Mouse (Mus musculus) cerebellum, postnatal 4 days (tissue): Measurements from ENCODE around the gene Ankrd45.
"Not testable (repeated sequence)": the region's sequence is repeated elsewhere in the genome, so short reads cannot be mapped to it uniquely, and the experiment has no call there.

Source experiments
- DNase-seq, 2 experiments: peaks; one replicate each; pipeline ENCODE4 v3.0.0; 2022; ENCODE audit warnings: low spot score in 2 of 2, mixed read lengths in 1 of 2

Gene Ankrd45

DNA sequence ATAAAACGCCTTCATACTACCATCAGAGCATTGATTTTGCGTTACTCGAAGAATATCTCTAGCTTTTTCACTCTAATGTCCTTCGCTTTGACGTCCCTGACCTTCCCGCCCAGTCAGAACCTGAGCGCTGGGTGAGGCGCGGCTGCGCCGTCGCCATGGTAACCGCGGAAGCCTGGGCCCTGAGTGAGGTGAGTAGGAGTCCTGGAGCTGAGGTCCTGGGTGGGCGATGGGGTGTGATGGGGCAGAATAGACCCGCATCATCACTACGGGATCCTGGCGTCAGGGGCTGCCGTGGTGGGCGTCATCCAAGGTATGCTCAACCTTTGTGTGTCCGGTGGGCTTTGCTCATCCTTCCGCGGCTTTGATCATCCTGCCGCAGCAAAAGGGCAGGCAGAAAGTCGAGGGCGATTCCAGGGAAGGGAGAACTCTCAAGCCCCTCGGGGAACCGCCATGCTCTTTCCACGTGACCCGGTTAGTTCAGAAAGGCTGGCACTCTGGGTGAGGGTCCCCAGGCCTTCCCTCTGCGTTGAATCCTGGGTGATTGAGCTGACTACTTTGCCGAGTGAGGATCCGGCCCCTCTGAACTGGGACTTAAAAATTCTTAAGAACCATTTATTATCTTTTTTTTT, at the start of gene Ankrd45:
Gene Ankrd45 (plus strand): TSS at position 161 of the 629 bp plus-strand sequence.
- peak; percentile 29 to 59 for DNase-seq

DNA sequence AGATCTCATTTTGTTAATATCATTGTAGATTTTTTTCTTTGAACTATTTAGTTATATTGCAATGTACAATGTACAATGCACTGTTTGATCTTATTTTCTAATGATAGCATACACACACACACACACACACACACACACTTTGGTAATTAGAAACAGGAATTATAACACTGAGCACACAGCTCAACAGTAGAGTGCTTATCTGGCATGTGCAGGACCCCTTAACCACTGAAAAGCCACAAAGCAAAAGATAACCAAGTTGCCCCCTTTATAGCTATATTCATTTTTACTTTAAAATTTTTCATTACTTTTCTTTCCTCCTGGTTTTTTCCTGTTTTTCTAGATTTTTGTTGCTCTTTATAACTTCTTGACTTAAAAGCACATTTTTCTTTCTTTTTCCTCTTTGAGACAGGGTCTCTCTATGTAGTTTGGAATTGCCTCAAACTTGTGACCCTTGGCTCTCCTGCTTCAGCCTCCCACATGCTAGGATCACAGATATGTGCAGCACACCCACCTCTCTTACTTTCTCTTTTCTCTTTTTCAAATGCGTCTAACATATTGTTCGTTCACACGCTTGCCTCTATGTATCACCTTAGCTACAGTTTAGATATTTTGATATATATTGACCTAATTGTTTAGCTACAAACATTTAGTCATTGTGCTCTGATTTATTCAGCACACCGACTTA, 42.6 kb upstream of the Ankrd45 start:
- no peak for DNase-seq

DNA sequence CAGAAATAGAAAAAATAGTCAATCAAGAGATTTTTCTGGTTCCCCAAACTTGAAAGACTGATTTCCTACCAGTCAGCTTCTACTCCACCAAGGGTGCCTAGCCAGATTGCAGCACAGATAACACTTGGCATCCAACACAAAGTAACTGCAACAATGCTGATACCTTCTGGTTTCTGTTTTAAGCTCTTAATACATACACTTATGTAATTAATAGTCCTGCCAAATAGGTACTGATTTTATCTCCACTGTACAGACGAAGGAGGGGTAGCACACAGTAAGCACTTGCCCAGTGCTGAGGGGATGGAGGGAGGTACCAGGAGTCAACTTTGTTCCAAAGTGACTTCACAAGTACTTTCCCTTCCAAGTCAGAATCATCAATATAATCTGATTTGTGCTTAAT, 38.6 kb upstream of the Ankrd45 start:
- DNase-seq = no peak

DNA sequence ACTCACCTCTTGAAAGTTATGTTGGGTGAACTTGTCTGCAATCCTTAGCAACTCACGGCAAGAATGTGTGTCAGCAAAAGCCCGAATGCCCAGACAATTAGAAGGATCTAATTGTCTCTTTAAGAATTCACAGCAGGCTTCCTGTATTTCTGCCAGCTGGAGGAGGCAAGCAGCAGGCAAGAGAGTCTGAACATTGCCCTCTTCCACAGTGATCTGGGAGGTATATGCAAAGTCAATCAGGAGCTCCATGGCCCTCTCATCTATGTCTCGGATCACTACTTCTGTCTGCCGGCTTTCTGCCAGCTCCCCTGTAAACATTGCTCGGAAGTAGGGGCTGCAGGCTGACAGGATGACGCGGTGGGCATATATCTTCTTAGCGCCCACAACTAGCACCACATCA, 33.3 kb upstream of the Ankrd45 start:
- no peak for DNase-seq

DNA sequence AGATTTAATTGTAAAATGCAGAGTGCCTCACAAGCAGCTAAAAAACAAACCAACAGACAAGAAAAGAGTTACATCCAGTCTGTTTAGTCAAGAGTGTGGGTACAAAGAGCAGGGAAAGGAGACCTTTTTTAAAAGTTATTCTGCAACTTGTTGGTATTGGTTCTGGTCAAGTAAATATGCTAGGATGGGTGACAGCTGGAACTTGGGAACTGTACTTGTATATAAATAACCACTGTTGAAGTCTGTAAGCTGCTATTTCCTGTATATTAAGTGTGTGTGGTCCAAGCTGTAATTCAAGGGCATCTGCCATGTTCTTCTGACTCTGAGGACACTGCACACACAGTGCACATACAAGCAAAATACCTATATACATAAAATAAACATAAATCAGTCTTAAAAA, 27.9 kb upstream of the Ankrd45 start:
- DNase-seq = no peak

DNA sequence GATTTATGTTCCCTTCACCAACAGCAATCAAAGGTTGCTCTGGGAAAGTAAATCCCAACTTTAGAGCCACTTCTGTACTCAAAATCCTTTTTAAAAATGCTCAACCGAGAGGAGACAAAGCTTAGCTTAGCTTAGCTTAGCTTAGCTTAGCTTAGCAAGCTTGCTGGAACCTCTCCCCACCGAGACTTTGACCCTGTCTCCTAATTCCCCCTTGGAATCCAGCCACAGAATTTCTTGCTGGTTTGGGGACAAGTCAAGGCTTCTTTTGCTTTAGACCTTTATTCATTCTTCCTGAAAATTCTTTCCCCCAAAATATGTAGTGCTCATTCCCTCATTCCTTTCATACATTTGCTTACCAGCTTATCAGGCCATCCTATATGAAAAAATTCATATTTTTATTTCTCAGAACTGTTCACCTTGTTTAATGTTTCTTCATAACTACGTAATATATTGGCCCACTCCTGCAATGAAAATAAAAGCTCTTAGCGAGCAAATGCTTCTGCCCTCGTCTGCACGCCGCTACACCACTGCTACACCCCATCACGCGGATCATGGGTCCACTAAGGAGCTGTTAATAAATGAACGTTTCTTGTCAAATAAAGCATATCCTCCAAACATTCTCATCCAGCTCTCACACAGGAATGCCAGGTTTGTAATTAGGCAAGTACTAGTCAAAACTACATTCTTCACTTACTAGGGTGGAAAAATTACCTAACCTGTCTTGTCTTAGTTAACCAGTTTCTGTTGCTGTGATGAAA, 19.7 kb upstream of the Ankrd45 start:
- no peak for DNase-seq

DNA sequence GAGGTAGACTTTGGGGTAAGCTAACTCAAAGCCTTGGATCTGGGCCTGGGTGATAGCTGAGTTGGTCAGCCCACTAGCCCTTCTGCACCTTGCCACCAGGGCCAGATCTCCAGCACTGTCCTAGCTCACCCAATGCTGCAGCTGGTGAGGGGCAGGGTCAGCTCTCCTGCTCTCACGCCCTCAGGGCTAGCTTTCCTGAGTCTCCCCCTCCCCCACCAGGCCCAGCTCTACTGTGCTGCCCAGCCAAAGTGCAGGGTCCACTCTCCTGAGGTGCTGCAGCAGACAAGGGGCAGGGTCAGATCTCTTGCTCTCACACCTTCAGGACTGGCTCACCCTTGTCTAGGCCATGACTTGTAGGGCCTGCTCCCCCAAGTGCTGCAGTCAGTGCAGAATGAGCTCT, 16.0 kb upstream of the Ankrd45 start:
- DNase-seq = no peak

DNA sequence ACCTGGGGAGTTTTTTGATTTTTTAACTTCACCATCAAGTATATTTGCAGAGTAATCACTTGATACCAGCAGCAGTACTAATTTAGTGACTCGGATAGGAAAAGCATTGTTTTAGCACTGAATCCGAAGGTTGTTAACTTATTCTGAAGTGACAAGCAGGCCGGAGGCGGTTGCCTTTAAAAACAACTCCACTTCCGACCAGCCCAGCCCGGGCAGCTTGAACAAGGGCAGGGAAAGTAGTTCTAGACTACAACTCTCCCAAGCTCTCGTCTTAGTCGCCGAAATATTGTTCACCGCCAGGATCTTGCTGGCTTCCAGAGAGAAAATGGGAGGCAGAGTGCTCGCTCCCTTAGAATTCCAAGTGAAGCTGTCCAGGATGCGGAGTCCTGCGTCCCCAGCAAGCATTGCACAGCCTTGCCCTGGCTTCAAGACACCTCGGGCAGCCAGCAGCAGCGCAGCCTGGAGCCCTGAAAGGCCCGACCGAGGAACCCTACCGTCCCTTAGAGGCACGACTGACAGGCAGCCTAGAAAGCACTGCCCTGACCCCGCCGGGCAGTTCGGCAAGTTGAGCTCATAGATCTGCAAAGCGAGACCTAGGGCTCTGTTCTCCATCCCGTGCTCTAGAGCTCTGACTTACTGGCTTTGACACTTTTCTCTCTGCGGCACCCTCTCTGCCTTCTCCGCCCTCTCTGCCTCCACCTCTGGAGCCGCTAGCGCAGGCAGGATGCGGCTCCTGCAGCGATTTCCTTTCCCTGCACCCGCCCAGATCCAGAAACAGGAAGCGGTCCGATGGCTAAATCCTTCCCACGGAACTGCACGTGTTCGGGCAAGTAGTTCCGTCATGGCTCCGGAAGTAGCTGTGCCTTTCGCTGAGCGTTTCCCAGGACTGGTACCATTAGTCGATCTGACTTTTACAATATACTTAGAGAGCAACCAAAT, 11.5 kb upstream of the Ankrd45 start, which contains the start of gene Klhl20:
Gene Klhl20 (minus strand): TSS at position 786 of the 939 bp plus-strand sequence.
- DNase-seq = peak; percentile 91 to 96

DNA sequence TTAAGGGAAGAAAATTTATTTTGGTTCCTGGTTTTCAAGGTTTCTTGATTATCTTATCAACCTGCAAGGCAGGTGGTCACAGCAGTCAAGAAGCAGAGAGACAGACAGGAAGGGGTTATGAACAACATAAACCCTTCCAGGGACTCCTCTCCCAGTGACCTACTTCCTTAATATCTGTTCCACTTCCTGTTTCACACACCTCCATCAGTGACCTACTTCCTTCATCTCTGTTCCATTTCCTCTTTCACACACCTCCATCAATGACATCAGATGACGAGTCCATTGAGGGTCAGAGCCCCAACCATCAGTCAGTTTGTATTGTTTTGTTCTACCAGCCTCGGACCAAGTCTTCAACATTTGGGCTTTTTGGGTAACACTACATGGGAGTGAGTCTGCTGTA, 3.0 kb upstream of the Ankrd45 start:
- DNase-seq = no peak

DNA sequence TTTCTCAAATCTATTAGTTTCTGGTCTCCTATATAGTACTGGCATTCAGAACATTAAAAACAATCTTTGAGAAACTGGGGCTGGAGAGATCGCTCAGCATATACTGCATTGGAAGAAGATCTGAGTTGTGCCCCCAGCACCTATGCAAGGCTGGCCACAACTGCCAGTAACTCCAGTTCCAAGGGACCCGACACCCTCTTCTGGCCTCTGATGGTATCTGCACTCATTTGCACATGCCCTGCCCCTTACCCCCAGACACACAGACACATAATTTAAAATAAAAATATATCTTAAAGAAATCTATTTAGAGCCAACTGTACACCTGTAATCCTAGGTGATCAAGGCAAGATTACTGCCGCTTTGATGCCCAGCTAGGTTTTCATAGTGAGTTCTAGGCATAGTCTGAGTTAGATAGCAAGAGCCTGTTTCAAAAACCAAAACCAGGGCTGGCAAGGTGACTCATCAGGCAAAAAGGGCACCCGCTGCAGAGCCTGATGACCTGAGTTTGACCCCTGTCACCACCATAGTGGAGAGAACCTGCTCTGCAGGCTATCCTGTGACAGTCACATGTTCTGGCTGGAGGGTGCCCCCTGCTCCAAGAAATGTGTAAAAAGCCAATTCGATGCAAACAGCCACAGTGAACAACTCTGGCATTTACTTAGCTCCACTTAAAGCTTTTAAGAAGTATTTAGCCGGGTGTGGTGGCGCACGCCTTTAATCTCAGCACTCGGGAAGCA, 2.3 kb upstream of the Ankrd45 start:
- DNase-seq = no peak

DNA sequence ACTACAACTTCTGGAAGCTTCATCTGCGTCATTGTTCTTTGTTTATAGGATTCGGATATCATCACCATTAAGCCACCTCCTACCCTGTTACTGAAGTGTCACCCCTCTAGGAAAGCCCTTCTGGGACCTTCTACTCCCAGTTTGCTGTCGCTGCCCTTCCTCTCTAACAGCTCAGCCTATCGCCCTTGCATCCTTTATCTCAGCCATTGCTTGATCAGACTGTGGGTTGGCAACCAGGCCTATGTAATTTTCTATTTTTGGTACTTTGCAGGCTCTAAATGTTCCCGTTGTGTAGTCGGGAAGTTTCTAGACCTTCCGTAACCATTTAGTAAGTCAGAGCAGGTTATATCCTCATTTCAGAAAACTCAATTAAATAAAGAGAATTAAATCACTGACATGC, 725 bp downstream of the Ankrd45 start:
- DNase-seq = no peak

DNA sequence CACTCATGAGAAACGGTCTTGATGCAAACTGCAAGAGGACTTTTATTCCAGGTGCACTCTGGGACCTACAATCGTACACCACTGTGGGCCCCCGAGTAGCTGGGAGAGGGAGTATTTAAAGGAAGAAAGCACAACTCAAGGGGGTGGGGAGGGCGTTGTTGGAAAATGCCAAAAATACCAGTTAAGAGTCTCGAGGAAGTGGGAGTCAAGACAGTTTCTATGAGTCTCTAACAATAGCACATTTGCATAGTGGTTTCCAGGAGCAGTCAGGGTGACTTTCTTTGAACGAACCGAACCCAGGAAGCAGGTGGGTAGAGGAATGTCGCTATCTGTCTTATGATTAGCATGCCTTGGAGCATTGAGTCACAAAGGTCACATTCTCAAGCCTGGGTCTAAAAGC, 3.1 kb downstream of the Ankrd45 start:
- DNase-seq = not testable (repeated sequence)

DNA sequence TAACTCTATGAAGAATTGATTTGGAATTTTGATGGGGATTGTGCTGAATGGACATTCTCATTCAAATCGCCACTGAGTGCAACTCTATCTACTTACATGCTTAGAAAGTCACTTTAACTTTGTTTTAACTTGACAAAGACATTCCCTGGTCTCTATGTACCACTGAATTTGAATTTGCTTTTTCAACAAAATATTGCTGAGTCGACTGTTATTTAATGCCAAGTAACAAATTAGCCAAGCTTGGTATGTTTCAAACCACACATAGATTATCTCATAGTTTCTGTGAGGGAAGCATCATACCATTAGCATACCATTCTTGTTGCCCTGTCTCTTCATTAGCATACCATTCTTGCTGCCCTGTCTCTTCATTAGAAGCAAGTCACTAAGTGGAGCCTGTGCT, 5.4 kb downstream of the Ankrd45 start:
- DNase-seq = no peak

DNA sequence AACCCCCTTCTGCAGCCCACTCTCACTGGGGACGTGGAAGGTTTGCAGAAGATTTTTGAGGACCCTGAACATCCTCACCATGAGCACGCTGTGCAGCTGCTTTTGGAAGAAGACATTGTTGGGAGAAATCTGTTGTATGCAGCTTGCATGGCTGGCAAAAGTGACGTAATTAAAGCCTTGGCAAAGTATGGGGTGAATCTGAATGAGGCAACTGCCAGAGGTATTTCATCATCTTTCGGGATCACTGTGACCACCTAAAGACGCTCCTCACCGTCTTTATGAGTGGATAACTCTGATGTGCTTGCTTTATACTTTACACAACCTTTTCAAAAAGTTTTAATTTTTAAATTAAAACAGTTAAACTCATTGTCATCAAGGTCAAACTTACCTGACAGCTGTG, 8.6 kb downstream of the Ankrd45 start:
- DNase-seq = no peak

DNA sequence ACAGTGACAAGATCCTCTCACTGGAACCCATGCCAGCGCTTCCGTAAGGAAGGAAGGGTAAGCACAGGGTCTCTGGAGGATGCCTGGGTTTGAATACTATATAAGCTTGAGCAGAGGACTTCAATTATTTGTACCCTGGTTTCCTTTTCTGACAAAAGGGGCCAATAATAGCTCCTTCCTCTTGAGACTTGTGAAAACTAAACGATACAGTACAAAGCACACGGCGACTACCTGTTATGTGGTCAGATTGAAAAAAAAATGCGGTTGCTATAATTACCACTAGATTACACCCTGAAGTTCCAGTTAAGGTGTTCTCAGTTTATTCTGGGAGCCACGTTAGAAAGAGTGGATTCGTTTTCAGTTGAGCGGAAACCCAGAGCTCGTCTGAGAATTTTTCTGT, 14.1 kb downstream of the Ankrd45 start:
- no peak for DNase-seq

DNA sequence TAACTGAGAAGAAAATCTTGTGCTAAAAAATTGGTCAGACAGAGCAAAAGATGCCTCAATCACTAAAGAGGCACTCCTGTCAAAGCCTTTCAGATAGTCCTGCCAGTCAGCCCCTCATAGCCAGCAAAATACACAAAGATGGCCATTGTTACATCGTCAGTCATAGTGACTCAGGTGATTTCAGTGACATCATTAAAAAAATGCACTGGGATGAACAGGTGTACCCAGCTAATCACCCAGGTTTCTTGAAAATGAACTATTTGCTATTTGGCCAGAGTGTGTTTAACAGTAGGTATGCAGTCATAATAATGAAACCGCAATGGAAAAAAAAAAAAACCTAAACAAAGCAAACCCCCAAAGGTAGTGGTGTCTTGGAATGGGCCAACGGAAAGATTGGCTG, 16.7 kb downstream of the Ankrd45 start, which contains the start of gene Tex50:
Gene Tex50 (minus strand): TSS at position 101 of the 400 bp plus-strand sequence.
- no peak for DNase-seq

DNA sequence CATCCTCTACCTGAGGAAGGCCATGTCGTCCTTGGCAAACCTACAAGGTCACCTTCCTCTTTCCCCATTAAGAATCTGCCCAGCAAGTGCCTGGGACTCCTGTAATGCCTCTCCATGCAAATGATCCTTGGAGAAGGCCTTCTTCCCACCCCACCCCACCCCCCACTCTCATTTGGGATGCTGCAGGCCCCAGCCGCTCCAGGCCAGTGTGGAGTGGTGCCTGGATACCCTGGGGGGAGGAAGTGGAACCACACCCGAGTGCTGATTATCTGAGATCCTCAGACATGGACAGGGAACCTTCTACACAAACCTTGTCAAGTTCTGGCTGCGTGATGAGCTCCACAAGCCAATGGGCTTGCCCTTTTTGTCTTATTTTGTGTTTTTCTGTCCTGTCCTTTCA, 17.8 kb downstream of the Ankrd45 start:
- DNase-seq = no peak

DNA sequence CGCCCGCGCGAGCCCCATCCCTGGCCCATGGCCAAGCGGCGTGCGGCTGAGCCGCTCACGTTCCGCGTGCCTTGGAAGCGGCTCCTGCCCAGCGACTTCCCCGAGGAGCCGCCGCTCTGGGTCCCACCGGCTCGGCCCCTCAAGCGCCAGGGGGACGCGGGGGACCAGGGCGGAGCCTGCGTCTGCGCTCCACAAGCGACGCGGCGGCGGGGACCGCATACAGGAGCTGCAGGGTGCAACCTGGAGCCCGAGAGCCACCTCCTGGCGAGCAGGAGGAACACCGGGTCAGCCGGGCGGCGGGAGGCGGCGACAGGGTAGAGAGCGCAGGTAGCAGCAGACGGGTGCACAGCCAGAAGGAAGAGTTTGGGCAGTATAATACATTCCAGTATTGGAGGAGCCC, 28.2 kb downstream of the Ankrd45 start:
- DNase-seq = peak; percentile 51 to 61

DNA sequence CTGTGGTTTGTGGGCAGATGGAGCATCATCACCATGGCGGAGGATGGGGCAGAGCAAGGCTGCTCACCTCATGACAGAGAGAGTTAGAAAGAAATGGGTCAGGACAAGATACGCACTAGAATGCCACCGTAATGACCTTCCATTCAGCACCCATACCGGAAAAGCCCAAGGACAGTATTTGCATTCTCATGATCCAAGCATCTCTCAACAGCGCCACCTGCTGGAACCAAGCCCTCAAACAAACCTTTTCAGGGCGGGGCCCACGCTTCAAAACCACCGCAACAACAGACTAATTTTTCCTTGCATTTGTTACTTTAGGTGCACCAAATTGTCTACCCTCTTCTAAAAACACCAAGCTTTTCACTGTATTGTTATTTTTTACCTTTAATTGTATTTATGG, 38.2 kb downstream of the Ankrd45 start:
- peak in 1 of 2 experiments; percentile 37 for DNase-seq

DNA sequence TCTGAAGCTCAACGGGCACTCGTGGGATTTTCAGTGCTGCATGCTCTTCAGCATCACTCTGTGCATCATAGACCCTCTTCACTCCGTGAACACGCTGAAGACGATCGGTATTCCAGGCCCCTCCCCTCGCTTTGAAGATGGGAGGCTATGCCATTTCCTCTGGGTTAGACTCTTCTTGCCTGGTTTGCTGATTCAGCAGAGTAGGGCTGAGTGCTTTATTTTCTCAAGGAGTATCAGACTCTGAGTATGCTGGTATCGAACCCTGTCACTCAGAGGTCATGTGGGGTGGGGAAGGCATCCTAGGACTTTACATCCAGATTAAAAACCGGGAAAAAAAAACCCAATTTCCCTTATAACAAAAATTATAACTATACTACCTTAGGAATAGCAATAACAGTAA, 39.9 kb downstream of the Ankrd45 start:
- no peak for DNase-seq

DNA sequence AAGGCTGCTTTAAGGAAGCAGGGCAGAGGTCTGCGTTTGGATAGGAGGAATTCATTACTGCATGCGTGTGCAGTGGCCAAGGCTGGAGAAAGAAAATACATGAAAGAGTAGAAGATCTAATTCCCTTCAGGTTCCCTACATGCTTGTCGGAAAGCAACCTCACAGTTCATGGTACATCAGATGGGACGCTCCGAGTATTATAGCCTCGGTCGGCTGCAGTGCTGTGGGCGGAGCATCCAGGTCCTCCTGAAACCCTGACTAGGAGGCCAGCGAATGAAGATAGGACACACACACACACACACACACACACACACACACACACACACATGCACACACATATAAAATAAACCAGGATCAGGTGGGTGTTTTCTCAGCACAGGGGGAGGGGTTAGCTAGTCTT, 41.2 kb downstream of the Ankrd45 start:
- DNase-seq = no peak
